Comparison of ENCODE assay signal across 9 mouse cellular contexts in the genomic region with DNA sequence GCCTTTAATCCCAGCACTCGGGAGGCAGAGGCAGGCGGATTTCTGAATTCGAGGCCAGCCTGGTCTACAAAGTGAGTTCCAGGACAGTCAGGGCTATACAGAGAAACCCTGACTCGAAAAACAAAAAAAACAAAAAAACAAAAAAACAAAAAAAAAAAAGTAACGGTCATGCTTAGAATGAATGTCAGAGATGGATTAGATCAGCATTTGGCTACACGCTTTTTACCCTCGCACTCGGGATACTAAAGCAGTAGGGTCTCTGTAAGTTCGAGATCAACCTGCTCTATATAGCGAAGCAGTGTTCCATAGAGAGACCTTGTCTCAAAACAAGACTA. TPM values are rescaled to one million over a fixed set of nuclear protein-coding genes. Genes with fewer than 3 reads are reported as not detected.
DNase-seq lines count a peak whose midpoint lies in the region; ATAC-seq and TF ChIP-seq lines count a peak whose summit lies in the region.
"Not testable (repeated sequence)": the region's sequence is repeated elsewhere in the genome, so short reads cannot be mapped to it uniquely, and the experiment has no call there.
"Had no signal": no experiment of that assay in that cellular context is flagged by ENCODE, and none has a peak within 500 bp of the region (broad histone marks: within the 10 kb centered on the region; RNA-seq: fewer than 3 reads in every experiment).

No protein-coding gene starts in this region.

- not testable (repeated sequence) for DNase-seq in ES-E14 (ENCODE audit: low read depth, low spot score); heart, adult 2 months; hindbrain, embryonic 14.5 days (ENCODE audit: low spot score); layer of hippocampus, adult 2 months (ENCODE audit: low spot score in 2 of 2); spleen, adult 2 months (ENCODE audit: low read depth in 1 of 2, low spot score in 2 of 2)

- not testable (repeated sequence) for H3K27me3 ChIP-seq in embryonic facial prominence, embryonic 15.5 days; heart, adult 2 months (ENCODE audit: control insufficient read depth, insufficient read depth, low read length); hindbrain, embryonic 14.5 days (ENCODE audit: control insufficient read depth, insufficient read depth, low read length); liver, embryonic 15.5 days; midbrain, embryonic 13.5 days; spleen, adult 2 months (ENCODE audit: control insufficient read depth, insufficient read depth, low read length)

- TF ChIP-seq EP300 in heart, adult 2 months (IDR thresholded peaks at IDR 0.05; ENCODE audit: insufficient read depth, low read depth, low read length) = not testable (repeated sequence)

- not testable (repeated sequence) for H3K79me2 ChIP-seq in heart, adult 2 months (replicated peaks; ENCODE audit: control insufficient read depth, insufficient read depth, low read length)

- H3K9ac ChIP-seq in ES-E14 (ENCODE audit: insufficient read depth, low read depth, low read length, poor library complexity, severe bottlenecking) = peak overlapping the region; percentile 80
- H3K9ac ChIP-seq in embryonic facial prominence, embryonic 15.5 days = peak overlapping the region; percentile 72; the same call in 1 of the 2 replicates
- H3K9ac ChIP-seq in heart, adult 2 months (ENCODE audit: low read depth, low read length) = peak overlapping the region; percentile 81
- peak overlapping the region; percentile 77 for H3K9ac ChIP-seq in hindbrain, embryonic 14.5 days
- peak overlapping the region; percentile 92 for H3K9ac ChIP-seq in liver, embryonic 15.5 days
- peak overlapping the region; percentile 78 for H3K9ac ChIP-seq in midbrain, embryonic 13.5 days (replicated peaks)

- not testable (repeated sequence) for ATAC-seq in embryonic facial prominence, embryonic 15.5 days (ENCODE audit: insufficient number of reproducible peaks, low FRiP score, low TSS enrichment, low read depth); hindbrain, embryonic 14.5 days (ENCODE audit: low FRiP score); liver, embryonic 15.5 days (ENCODE audit: insufficient read depth); midbrain, embryonic 13.5 days

- intact Hi-C loops in heart, adult 2 months (cut with DNase I) = not testable (repeated sequence)

- 42% methylated on average over 10 of the region's 10 CpGs for WGBS in embryonic facial prominence, embryonic 15.5 days
- WGBS in heart, adult 2 months = 32% methylated on average over 10 of the region's 10 CpGs
- 46% methylated on average over 10 of the region's 10 CpGs for WGBS in hindbrain, embryonic 14.5 days
- WGBS in liver, embryonic 15.5 days (ENCODE audit: insufficient replicate concordance) = 29% methylated on average over 10 of the region's 10 CpGs
- 42% methylated on average over 10 of the region's 10 CpGs for WGBS in midbrain, embryonic 13.5 days
- WGBS in spleen, adult 2 months = 33% methylated on average over 10 of the region's 10 CpGs

- peak overlapping the region; percentile 79 to 94 for H3K4me3 ChIP-seq in ES-E14 (ENCODE audit: insufficient read depth in 1 of 2, low read depth in 1 of 2, low read length in 2 of 2, poor library complexity in 1 of 2, severe bottlenecking in 1 of 2)
- H3K4me3 ChIP-seq in embryonic facial prominence, embryonic 15.5 days (replicated peaks) = peak overlapping the region; percentile 82
- peak overlapping the region; percentile 72 for H3K4me3 ChIP-seq in heart, adult 2 months
- peak overlapping the region; percentile 74 for H3K4me3 ChIP-seq in hindbrain, embryonic 14.5 days (replicated peaks; ENCODE audit: low read length)
- H3K4me3 ChIP-seq in layer of hippocampus, adult 2 months = peak overlapping the region; percentile 96
- H3K4me3 ChIP-seq in liver, embryonic 15.5 days (replicated peaks) = peak overlapping the region; percentile 94
- peak overlapping the region; percentile 75 for H3K4me3 ChIP-seq in midbrain, embryonic 13.5 days (replicated peaks)
- peak overlapping the region; percentile 97 for H3K4me3 ChIP-seq in spleen, adult 2 months (ENCODE audit: extremely low read depth, insufficient read depth, insufficient read length)

- TF ChIP-seq CTCF in heart, adult 2 months (IDR thresholded peaks at IDR 0.05); layer of hippocampus, adult 2 months (conservative IDR thresholded peaks at IDR 0.05); spleen, adult 2 months (IDR thresholded peaks at IDR 0.05; ENCODE audit: extremely low read depth, insufficient read depth, insufficient read length, insufficient replicate concordance): not testable (repeated sequence)

- not testable (repeated sequence) for H3K27ac ChIP-seq in ES-E14 (ENCODE audit: insufficient read depth, low read depth, low read length, poor library complexity, severe bottlenecking)
- peak overlapping the region; percentile 89 for H3K27ac ChIP-seq in embryonic facial prominence, embryonic 15.5 days (replicated peaks)
- peak overlapping the region; percentile 92 for H3K27ac ChIP-seq in heart, adult 2 months
- H3K27ac ChIP-seq in hindbrain, embryonic 14.5 days = peak overlapping the region; percentile 82; the same call in 1 of the 2 replicates
- H3K27ac ChIP-seq in layer of hippocampus, adult 2 months = peak overlapping the region; percentile 94
- H3K27ac ChIP-seq in liver, embryonic 15.5 days (replicated peaks) = peak overlapping the region; percentile 95
- H3K27ac ChIP-seq in midbrain, embryonic 13.5 days = peak overlapping the region; percentile 84; the same call in 1 of the 2 replicates
- H3K27ac ChIP-seq in spleen, adult 2 months (ENCODE audit: insufficient read depth, low read length) = peak overlapping the region; percentile 100

- not testable (repeated sequence) for H3K36me3 ChIP-seq in ES-E14 (ENCODE audit: control insufficient read depth, insufficient read depth, low read length, poor library complexity, severe bottlenecking); embryonic facial prominence, embryonic 15.5 days; heart, adult 2 months (ENCODE audit: control insufficient read depth, insufficient read depth, low read length); hindbrain, embryonic 14.5 days (replicated peaks; ENCODE audit: control insufficient read depth, insufficient read depth); liver, embryonic 15.5 days (replicated peaks); midbrain, embryonic 13.5 days; spleen, adult 2 months (ENCODE audit: control insufficient read depth, insufficient read depth, low read length)

- TF ChIP-seq POLR2A in heart, adult 2 months (IDR thresholded peaks at IDR 0.05; ENCODE audit: insufficient read depth, low read depth, low read length); spleen, adult 2 months (IDR thresholded peaks at IDR 0.05; ENCODE audit: low read depth, low read length): not testable (repeated sequence)

- peaks cover 19 to 26% of the 10 kb centered on the region in 2 experiments; a peak in 3 of 4 replicates for H3K4me1 ChIP-seq in ES-E14 (ENCODE audit: control insufficient read depth in 2 of 2, insufficient read depth in 2 of 2, low read length in 2 of 2, poor library complexity in 1 of 2)
- peaks cover 15% of the 10 kb centered on the region for H3K4me1 ChIP-seq in embryonic facial prominence, embryonic 15.5 days
- H3K4me1 ChIP-seq in heart, adult 2 months (ENCODE audit: control insufficient read depth, insufficient read depth, low read length) = not testable (repeated sequence)
- peaks cover 14% of the 10 kb centered on the region; the same call in 1 of the 2 replicates for H3K4me1 ChIP-seq in hindbrain, embryonic 14.5 days (replicated peaks; ENCODE audit: control insufficient read depth, insufficient read depth, low read length)
- peaks cover 48% of the 10 kb centered on the region for H3K4me1 ChIP-seq in liver, embryonic 15.5 days (replicated peaks)
- peaks cover 19% of the 10 kb centered on the region for H3K4me1 ChIP-seq in midbrain, embryonic 13.5 days (replicated peaks)
- peaks cover 46% of the 10 kb centered on the region; the same call in 1 of the 2 replicates for H3K4me1 ChIP-seq in spleen, adult 2 months (ENCODE audit: control insufficient read depth, insufficient read depth, insufficient read length)

- H3K4me2 ChIP-seq in embryonic facial prominence, embryonic 15.5 days (replicated peaks) = peak overlapping the region; percentile 68
- peak overlapping the region; percentile 53 for H3K4me2 ChIP-seq in hindbrain, embryonic 14.5 days (replicated peaks)
- peak overlapping the region; percentile 85 for H3K4me2 ChIP-seq in liver, embryonic 15.5 days
- H3K4me2 ChIP-seq in midbrain, embryonic 13.5 days (replicated peaks) = peak overlapping the region; percentile 67

- in situ Hi-C loops in ES-E14 (cut with MboI; ENCODE audit: low sequenced_read_pairs in 2 of 2, unreplicated experiment in 2 of 2) = not testable (repeated sequence)

- H3K9me3 ChIP-seq in ES-E14 (ENCODE audit: control insufficient read depth, insufficient read depth, low read depth, low read length); embryonic facial prominence, embryonic 15.5 days (replicated peaks); hindbrain, embryonic 14.5 days (ENCODE audit: control insufficient read depth, low read length); liver, embryonic 15.5 days (replicated peaks); midbrain, embryonic 13.5 days: not testable (repeated sequence)

RNA-seq across cellular contexts. Expression of a gene that starts 7.3 kb away (rescaled TPM):
- 14.3 and 24.9 TPM in 2 replicates for total RNA-seq in ES-E14 (2012; rRNA removed)
- polyA plus RNA-seq in embryonic facial prominence, embryonic 15.5 days (2015; fragmentation: Nextera tagmentation; extraction: Ambion mirVana) = 23.0 and 24.5 TPM in 2 replicates
- total RNA-seq in heart, adult 2 months (2021) = 10 to 100 TPM; 25.9 to 34.4 TPM
- 26.6 and 31.9 TPM in 2 replicates for polyA plus RNA-seq in heart, adult 2 months (2012; rRNA removed)
- 15.8 and 17.0 TPM in 2 replicates for polyA plus RNA-seq in hindbrain, embryonic 14.5 days (2014; fragmentation: Nextera tagmentation; extraction: Ambion mirVana)
- total RNA-seq in layer of hippocampus, adult 2 months (2021) = 10 to 100 TPM; 33.0 to 33.1 TPM
- 6.1 and 6.6 TPM in 2 replicates for polyA plus RNA-seq in liver, embryonic 15.5 days (2015; fragmentation: Nextera tagmentation; extraction: Ambion mirVana)
- polyA plus RNA-seq in midbrain, embryonic 13.5 days (2015; fragmentation: Nextera tagmentation; extraction: Ambion mirVana) = 13.4 and 14.4 TPM in 2 replicates
- polyA plus RNA-seq in spleen, adult 2 months (2012; rRNA removed) = 54.6 and 65.5 TPM in 2 replicates

RNA-seq across cellular contexts. Expression of a gene that starts 53.1 kb away (rescaled TPM):
- 11.4 and 13.8 TPM in 2 replicates for total RNA-seq in ES-E14 (2012; rRNA removed)
- 285 and 293 TPM in 2 replicates for polyA plus RNA-seq in embryonic facial prominence, embryonic 15.5 days (2015; fragmentation: Nextera tagmentation; extraction: Ambion mirVana)
- 100 to 1,000 TPM; 219 to 246 TPM for total RNA-seq in heart, adult 2 months (2021)
- 362 and 401 TPM in 2 replicates for polyA plus RNA-seq in heart, adult 2 months (2012; rRNA removed)
- 67.6 and 73.6 TPM in 2 replicates for polyA plus RNA-seq in hindbrain, embryonic 14.5 days (2014; fragmentation: Nextera tagmentation; extraction: Ambion mirVana)
- 1 to 10 TPM; 3.9 to 4.0 TPM for total RNA-seq in layer of hippocampus, adult 2 months (2021)
- polyA plus RNA-seq in liver, embryonic 15.5 days (2015; fragmentation: Nextera tagmentation; extraction: Ambion mirVana) = 43.1 and 43.3 TPM in 2 replicates
- 19.6 and 21.4 TPM in 2 replicates for polyA plus RNA-seq in midbrain, embryonic 13.5 days (2015; fragmentation: Nextera tagmentation; extraction: Ambion mirVana)
- 62.8 and 70.0 TPM in 2 replicates for polyA plus RNA-seq in spleen, adult 2 months (2012; rRNA removed)
- total RNA-seq: monocyte, adult 5-6 weeks had no signal
